Mouse (Mus musculus): ENCODE results near the gene Tmem151b. TPM values are rescaled to one million over a fixed set of nuclear protein-coding genes. Genes with fewer than 3 reads are reported as not detected.

The Tmem151b gene
- 1.4 and 1.6 TPM in 2 replicates for polyA plus RNA-seq (2016; fragmentation: Nextera tagmentation; extraction: Ambion mirVana)

DNA sequence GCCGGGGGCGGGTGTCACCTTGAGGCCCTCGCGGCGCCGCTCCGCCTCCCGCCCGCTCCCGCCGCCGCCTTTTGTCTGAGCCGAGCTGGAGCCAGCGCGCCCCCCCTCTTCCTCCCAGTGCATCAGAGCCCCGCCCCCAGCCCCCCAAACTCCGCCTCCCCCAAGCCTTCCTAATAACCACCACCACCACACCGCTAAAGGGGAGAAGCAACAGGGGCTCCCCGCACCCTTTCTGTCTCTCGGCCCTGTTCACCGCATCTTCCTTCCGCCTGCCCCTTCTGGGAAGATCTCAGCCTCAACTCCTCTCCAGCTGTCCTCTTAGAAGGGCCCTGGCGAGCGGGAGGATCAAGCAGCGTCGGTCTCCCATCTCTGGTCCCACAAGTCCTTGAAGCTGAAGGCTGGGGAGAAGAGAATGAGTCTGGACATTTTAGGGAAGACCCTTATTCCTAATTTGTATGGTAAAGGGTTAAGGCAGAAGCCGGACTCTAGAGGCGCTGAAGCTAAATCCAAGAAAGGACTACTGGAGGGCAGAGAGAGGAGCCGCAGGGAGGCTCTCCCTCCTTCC, at the start of gene Tmem151b:
Gene Tmem151b (minus strand): TSS at position 61 of the 565 bp plus-strand sequence.
- no peaks in the 10 kb centered on the region for H3K36me3 ChIP-seq
- no peak within 1 kb of the TSS for H3K27ac ChIP-seq (ENCODE audit: poor library complexity, severe bottlenecking)
- peak within 1 kb of the TSS; percentile 69 for H3K4me3 ChIP-seq
- no peak; the same call in 1 of the 2 replicates for ATAC-seq (ENCODE audit: insufficient number of reproducible peaks, low FRiP score)
- H3K4me2 ChIP-seq: peak within 1 kb of the TSS; percentile 93
- WGBS: under 1% methylated on average over 12 of the region's 29 CpGs
- peaks cover 81% of the 10 kb centered on the region for H3K27me3 ChIP-seq (replicated peaks)
- no peaks in the 10 kb centered on the region for H3K9me3 ChIP-seq (replicated peaks)
- peaks cover 28% of the 10 kb centered on the region for H3K4me1 ChIP-seq (replicated peaks)
- peak within 1 kb of the TSS; percentile 84 for H3K9ac ChIP-seq

DNA sequence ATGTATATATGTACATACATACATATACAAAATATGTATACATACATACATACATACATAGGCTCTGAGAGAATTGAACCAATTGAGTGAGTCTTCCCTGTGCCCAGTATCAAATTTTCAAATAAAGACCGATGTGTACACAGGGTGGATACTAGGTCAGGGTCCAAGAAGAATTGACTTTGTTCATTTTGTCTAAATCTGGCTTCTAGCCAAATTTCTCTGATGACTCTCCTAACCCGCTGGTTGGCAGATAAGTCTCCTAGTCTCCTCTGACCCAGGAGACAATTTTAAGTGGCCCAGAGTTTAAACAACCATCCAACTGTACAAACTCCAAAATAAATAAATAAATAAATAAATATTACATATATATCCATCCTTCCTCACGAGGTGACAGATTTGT, 49.4 kb upstream of the Tmem151b start:
- no peak overlapping the region for H3K27ac ChIP-seq (ENCODE audit: poor library complexity, severe bottlenecking)
- ATAC-seq (ENCODE audit: insufficient number of reproducible peaks, low FRiP score): no peak
- H3K4me1 ChIP-seq (replicated peaks): peaks cover 67% of the 10 kb centered on the region
- 50% methylated on average over 3 of the region's 3 CpGs for WGBS
- no peak overlapping the region for H3K9ac ChIP-seq
- H3K4me2 ChIP-seq: peak overlapping the region; percentile 87
- peak overlapping the region; percentile 44 for H3K4me3 ChIP-seq
- no peaks in the 10 kb centered on the region for H3K36me3 ChIP-seq
- no peaks in the 10 kb centered on the region for H3K9me3 ChIP-seq (replicated peaks)
- H3K27me3 ChIP-seq (replicated peaks): peaks cover 8% of the 10 kb centered on the region; the same call in 1 of the 2 replicates

DNA sequence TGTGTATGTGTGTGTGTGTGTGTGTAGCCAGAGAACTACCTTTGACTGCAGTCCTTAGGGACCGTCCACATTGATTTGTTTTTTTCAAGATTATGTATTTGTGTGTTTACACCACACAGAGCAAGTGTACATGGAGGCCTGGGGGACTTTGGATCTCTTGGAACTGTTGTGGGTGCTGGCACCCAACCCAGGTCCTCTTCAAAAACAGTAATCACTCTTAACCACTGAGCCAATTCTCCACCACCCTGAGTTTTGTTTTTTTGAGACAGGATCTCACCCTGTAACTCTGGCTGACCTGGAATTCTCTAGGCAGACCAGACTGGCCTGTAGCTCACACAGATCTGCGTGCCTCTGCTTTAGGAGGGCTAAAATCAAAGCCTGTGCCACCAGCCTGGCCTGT, 48.9 kb upstream of the Tmem151b start:
- 91% methylated on average over 2 of the region's 2 CpGs for WGBS
- H3K9me3 ChIP-seq (replicated peaks): no peaks in the 10 kb centered on the region
- ATAC-seq (ENCODE audit: insufficient number of reproducible peaks, low FRiP score): no peak
- H3K4me2 ChIP-seq: no peak overlapping the region
- H3K27ac ChIP-seq (ENCODE audit: poor library complexity, severe bottlenecking): no peak overlapping the region
- H3K27me3 ChIP-seq (replicated peaks): peaks cover 11% of the 10 kb centered on the region; the same call in 1 of the 2 replicates
- H3K9ac ChIP-seq: no peak overlapping the region
- no peaks in the 10 kb centered on the region for H3K36me3 ChIP-seq
- H3K4me3 ChIP-seq: no peak overlapping the region
- H3K4me1 ChIP-seq (replicated peaks): peaks cover 72% of the 10 kb centered on the region

DNA sequence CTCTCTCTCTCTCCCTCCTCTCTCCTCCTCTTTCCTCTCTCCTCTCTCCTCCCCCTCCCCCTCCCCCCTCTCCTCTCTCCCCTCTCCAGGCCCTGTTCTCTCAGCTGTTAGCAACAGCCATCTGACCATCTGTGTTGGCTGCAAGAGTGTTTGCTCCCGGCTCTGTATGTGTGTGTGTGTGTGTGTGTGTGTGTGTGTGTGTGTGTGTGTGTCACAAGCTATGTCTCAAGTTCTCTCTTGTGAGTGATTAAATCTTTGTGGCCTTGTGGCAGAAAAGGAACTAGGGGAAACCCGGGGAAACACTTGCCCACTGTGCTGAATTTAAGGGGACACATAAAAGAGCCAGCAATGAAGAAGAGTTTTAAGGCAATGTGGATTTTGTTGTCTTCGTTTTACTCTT, 48.3 kb upstream of the Tmem151b start:
- Histone ChIP-seq H3K4me3 (no peak overlapping the region), H3K4me1 (replicated peaks) (peaks cover 78% of the 10 kb centered on the region), H3K27me3 (replicated peaks) (peaks cover 11% of the 10 kb centered on the region; the same call in 1 of the 2 replicates), H3K9me3 (replicated peaks) (no peaks in the 10 kb centered on the region), H3K36me3 (no peaks in the 10 kb centered on the region), H3K9ac (no peak overlapping the region), H3K27ac (ENCODE audit: poor library complexity, severe bottlenecking) (no peak overlapping the region), H3K4me2 (no peak overlapping the region)
- no peak for ATAC-seq (ENCODE audit: insufficient number of reproducible peaks, low FRiP score)
- WGBS: 41% methylated on average over 3 of the region's 3 CpGs

DNA sequence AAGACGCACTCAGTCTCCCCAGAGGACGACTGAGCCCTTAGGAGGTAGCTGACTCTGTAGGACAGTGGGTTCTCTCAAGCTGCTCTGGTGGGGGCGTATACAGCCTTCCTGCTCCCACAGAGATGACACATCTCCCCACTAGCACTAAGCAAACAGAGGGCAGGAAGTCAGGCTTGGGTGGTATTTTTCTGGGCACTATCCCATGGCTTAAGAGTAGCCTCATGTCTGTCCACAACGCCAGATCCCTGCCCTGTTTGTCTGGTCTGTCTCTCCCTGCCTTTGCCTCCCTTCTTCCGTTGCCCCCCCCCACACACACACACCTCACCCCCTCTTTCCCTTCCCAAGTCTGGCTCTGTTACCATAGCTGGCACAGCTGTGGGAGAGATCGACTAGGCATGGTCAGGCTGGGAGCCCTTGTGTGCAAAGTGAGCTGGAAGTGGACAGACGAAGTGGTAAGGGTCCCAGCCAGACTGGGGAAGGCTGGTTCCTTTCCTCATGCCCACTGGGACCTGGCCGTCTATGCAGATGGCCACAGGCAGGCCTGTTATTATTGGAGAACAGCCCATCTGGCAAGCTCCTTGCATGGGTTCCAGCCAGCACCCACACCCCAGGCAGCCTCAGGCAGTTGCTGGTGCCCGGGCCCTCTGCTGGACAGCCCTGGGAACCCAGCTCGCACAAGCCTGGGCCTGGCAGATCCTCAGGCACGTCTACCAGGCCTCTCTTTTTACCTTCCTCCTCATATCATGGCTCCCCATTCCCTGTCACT, 47.3 kb upstream of the Tmem151b start:
- Histone ChIP-seq H3K36me3 (no peaks in the 10 kb centered on the region), H3K9me3 (replicated peaks) (no peaks in the 10 kb centered on the region), H3K9ac (0 out of 2 replicates have a peak overlapping the region, but pooled peaks have one; percentile 2), H3K27ac (ENCODE audit: poor library complexity, severe bottlenecking) (peak overlapping the region; percentile 35; the same call in 1 of the 2 replicates), H3K27me3 (replicated peaks) (peaks cover 8% of the 10 kb centered on the region; the same call in 1 of the 2 replicates), H3K4me1 (replicated peaks) (peaks cover 81% of the 10 kb centered on the region), H3K4me2 (no peak overlapping the region), H3K4me3 (no peak overlapping the region)
- whole genome bisulfite sequencing: 26% methylated on average over 11 of the region's 11 CpGs
- ATAC-seq (ENCODE audit: insufficient number of reproducible peaks, low FRiP score): 0 out of 2 replicates have a peak, but pooled peaks have one; percentile 17

DNA sequence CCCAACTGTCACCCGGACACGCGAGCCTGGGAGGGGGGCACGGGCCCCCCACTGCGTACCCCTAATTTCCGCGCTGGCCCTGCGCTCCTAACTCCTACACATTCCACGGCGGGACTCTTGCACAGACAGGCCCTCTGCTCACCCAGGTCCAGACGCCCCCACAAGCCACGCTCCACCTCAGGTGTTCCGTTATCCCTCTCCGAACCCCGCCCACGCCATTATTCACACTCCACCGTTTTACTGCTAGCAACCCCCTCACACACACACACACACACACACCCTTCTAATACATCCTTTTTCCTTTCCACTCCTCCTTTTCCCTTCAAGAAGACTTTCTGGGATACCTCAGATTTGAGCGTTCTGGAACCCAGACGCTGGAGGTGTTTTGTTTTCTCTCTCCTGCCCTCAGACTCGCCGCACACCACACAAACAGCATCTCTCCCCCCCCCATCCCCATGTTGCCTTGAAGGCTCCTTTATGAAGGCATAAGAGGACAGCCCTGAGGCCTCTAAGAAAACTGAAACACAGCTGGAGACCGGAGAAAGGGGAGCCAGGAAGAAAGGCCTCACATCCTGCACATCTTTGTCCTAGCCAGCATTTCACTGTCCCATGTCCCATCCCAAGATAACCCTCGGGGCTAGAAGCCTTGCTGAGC, 46.4 kb upstream of the Tmem151b start:
- Histone ChIP-seq H3K4me1 (replicated peaks) (peaks cover 81% of the 10 kb centered on the region), H3K27ac (ENCODE audit: poor library complexity, severe bottlenecking) (peak overlapping the region; percentile 35; the same call in 1 of the 2 replicates), H3K4me2 (peak overlapping the region; percentile 99), H3K27me3 (replicated peaks) (peaks cover 8% of the 10 kb centered on the region; the same call in 1 of the 2 replicates), H3K9me3 (replicated peaks) (no peaks in the 10 kb centered on the region), H3K9ac (peak overlapping the region; percentile 87), H3K4me3 (peak overlapping the region; percentile 66), H3K36me3 (no peaks in the 10 kb centered on the region; the same call in 1 of the 2 replicates)
- WGBS: 9% methylated on average over 23 of the region's 23 CpGs
- peak; percentile 12; the same call in 1 of the 2 replicates for ATAC-seq (ENCODE audit: insufficient number of reproducible peaks, low FRiP score)

DNA sequence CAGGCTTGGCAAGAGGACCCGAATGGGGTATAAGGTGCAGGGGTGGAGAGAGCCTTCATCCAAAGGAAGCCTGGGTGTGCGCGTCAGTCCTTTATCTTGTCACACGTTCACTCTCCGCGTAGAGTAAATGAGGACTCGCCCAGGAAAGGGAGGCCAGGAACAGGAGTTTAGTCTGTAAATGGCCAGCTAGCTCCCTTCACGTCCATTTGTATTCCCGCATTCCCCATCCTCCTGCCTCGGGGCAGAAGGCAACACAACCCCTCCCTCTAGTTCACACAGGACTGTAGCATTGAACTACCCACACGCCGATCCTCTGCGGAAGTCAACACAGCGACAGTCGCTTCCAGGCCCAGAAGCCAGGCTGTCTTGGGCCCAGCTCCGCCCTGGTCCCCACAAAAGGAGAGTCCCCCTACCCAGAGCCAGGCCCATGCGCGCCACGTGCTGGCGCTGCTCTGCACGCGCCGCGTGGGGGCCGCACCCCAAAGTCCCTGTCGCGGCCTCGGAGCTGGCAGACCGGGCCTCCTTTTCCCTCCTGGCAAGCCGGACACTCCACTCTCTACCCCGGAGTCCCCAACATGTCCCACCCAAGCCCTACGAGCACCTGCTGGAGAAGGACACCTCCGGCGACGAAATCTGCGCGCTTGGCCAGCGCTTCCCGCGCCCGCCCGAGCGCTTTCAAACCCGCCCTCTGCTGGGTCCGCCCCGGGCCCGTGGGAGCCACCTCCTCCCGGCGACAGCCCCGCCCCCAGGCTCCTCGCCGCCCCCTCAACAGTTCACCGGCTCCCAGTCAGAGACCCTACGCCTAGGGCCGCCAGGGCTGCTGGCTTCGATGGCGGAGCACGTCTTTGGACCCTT, 45.6 kb upstream of the Tmem151b start:
- H3K9ac ChIP-seq: peak overlapping the region; percentile 87
- peak overlapping the region; percentile 99 for H3K4me2 ChIP-seq
- no peaks in the 10 kb centered on the region; the same call in 1 of the 2 replicates for H3K36me3 ChIP-seq
- H3K4me1 ChIP-seq (replicated peaks): peaks cover 80% of the 10 kb centered on the region
- peaks cover 8% of the 10 kb centered on the region; the same call in 1 of the 2 replicates for H3K27me3 ChIP-seq (replicated peaks)
- peak overlapping the region; percentile 30; the same call in 1 of the 2 replicates for H3K27ac ChIP-seq (ENCODE audit: poor library complexity, severe bottlenecking)
- 1% methylated on average over 57 of the region's 58 CpGs for WGBS
- ATAC-seq (ENCODE audit: insufficient number of reproducible peaks, low FRiP score): peak; percentile 78
- peak overlapping the region; percentile 66 for H3K4me3 ChIP-seq
- H3K9me3 ChIP-seq (replicated peaks): no peaks in the 10 kb centered on the region

DNA sequence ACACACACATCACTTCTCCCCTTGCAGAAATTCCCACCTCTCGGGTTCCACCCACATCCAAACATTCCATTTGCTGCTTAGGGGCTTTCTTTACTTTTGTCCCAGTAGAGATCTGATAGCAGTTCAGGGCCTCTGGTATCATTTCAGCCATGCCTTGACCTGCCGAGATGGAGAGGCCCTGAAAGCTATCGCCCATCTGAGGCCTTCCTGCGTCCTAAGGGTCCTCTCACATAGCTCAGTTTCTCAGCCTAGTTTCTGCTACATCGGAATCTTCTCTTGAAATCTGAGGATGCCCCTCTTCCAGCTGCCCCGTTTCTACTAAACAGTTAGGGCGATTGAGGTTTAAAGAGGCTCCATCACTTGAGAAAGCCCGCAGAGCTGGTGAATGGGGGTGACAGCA, 44.7 kb upstream of the Tmem151b start:
- H3K9ac ChIP-seq: peak overlapping the region; percentile 87
- peak overlapping the region; percentile 66 for H3K4me3 ChIP-seq
- peak overlapping the region; percentile 99 for H3K4me2 ChIP-seq
- H3K27ac ChIP-seq (ENCODE audit: poor library complexity, severe bottlenecking): 0 out of 2 replicates have a peak overlapping the region, but pooled peaks have one; percentile 41
- H3K36me3 ChIP-seq: peaks cover 8% of the 10 kb centered on the region; the same call in 1 of the 2 replicates
- ATAC-seq (ENCODE audit: insufficient number of reproducible peaks, low FRiP score): no peak
- 36% methylated on average over 8 of the region's 8 CpGs for WGBS
- H3K27me3 ChIP-seq (replicated peaks): peaks cover 8% of the 10 kb centered on the region; the same call in 1 of the 2 replicates
- H3K4me1 ChIP-seq (replicated peaks): peaks cover 73% of the 10 kb centered on the region
- H3K9me3 ChIP-seq (replicated peaks): no peaks in the 10 kb centered on the region

DNA sequence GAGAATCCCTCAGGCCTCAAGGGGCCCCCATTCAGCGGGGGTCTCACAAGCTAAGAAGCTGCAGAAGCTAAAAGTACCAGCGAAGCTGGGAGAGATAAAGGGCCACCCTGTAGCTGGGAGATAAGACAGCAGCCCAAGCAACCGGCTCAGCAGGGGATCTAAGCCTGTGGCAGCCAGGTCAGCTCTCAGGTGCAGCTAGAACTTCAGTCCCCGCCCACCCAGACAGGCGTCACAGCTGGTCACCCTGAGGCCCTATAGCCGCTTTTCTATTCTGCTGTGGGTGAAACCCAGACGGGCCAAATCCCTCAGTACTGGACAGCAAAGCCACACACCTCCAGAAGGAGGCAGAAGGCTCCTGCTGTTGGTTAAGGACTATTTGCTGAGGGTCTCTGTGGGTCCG, 44.0 kb upstream of the Tmem151b start:
- H3K27me3 ChIP-seq (replicated peaks): peaks cover 8% of the 10 kb centered on the region; the same call in 1 of the 2 replicates
- WGBS: 17% methylated on average over 8 of the region's 8 CpGs
- peaks cover 70% of the 10 kb centered on the region for H3K4me1 ChIP-seq (replicated peaks)
- H3K4me2 ChIP-seq: peak overlapping the region; percentile 99
- peak; percentile 45 for ATAC-seq (ENCODE audit: insufficient number of reproducible peaks, low FRiP score)
- H3K4me3 ChIP-seq: peak overlapping the region; percentile 66
- H3K27ac ChIP-seq (ENCODE audit: poor library complexity, severe bottlenecking): no peak overlapping the region
- H3K36me3 ChIP-seq: peaks cover 15% of the 10 kb centered on the region
- no peaks in the 10 kb centered on the region for H3K9me3 ChIP-seq (replicated peaks)
- peak overlapping the region; percentile 87 for H3K9ac ChIP-seq

All from heart, embryonic 12.5 days (tissue).